Mouse (Mus musculus): ENCODE data around the gene Lemd2.
A peak's percentile ranks its signal among the peaks of the same experiment; 100 is the strongest.
"Not testable (repeated sequence)": the region's sequence is repeated elsewhere in the genome, so short reads cannot be mapped to it uniquely, and the experiment has no call there.

Lemd2 gene

DNA sequence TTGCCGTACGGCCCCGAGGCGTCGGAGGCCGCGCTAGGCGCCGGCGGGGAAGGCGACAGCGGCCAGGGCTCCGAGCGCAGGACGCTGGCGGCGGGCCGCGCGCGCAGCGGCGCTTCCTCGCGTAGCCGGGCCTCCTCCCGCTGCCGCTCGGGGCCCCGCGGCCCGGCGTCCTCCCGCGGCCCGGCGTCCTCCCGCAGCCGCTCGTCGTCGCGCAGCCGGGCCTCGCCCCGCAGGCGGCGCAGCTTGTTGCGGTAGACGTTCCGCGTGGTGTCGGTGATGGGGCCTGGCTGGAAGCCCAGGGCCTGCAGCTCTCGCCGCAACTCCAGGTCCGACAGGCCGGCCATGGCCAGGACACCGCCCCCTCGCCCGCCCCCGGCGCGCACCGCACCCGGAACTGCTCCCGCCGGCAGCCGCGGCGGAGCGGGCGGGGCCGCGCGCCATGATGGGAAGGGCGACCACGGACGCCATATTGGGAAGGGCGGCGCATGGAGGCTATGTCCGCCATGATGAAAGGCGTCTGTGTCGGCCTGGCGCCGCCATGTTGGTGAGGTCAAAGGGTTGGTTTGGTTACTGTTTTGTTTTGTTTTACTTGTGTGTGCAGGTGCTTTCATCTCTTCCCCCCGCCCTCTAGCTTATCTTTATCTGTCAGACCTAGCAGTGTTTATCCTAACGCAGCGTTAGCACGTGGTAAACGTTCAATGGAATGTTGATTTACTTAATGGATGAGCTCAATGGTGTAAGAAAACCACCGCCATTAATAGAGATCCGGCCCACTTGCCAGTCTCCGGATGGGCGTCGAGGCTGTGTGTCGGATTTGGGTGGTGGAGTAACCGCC, at the start of gene Lemd2:
Gene Lemd2, minus strand, starts transcription at position 395 of the 835 bp plus-strand sequence.
- DNase-seq = peak; percentile 100

DNA sequence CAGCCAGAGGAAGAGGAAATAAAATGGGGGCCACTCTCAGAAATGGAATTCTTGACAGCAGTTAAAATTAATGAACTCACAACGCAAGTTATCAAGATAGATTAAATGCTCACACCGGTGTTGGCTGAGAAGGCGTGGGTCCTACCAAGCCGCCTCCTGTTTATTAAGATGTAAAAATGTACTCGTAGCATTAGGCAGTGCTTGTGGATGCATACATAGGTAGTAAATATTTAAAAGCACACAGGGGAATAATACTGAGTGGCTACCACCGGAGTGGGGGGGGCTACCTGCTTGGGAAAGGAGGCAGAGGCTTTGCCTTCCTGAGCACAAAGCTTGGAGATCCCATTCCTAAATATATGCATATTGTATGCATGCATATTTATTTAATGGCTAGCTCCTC, 46.9 kb upstream of the Lemd2 start:
- DNase-seq = no peak

DNA sequence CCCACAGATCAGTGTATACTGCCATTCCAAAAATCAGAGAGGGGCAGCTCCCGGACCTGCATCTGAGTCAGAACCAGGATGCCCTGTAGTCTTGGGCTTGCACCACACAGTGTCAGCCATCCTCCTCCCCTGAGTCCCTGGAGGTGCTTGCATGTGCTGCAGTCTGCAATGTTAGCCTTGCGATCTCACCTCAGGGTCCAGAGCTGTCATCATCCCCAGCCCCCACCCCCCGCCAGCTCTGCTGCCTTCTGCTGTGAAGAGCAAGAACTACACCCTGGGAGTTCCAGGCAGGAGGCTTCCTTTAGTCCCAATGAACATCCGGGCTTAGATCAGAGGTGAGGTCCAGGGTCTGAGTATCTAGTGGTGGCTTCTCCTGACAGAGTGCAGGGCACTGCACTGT, 46.2 kb upstream of the Lemd2 start:
- peak; percentile 93 for DNase-seq

DNA sequence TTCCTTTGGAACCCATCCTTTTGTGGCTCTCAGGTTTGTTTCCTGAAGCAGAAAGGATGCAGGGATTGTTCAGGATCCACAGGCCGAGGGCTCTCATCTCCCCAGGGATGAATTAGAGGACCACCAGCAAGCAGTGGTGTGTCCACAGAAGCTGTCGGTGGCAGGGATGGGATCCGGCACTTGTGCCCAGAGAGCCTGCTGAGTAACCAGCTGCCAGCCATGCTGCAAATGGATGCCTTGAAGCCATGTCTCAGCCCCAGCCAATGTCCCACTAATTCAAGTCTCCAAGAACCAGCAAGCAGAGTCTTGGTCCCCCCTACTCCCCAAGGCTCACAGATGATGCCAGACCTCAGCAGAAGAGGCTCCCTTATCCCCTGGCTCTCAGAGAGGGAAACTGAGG, 44.8 kb upstream of the Lemd2 start:
- DNase-seq = no peak

DNA sequence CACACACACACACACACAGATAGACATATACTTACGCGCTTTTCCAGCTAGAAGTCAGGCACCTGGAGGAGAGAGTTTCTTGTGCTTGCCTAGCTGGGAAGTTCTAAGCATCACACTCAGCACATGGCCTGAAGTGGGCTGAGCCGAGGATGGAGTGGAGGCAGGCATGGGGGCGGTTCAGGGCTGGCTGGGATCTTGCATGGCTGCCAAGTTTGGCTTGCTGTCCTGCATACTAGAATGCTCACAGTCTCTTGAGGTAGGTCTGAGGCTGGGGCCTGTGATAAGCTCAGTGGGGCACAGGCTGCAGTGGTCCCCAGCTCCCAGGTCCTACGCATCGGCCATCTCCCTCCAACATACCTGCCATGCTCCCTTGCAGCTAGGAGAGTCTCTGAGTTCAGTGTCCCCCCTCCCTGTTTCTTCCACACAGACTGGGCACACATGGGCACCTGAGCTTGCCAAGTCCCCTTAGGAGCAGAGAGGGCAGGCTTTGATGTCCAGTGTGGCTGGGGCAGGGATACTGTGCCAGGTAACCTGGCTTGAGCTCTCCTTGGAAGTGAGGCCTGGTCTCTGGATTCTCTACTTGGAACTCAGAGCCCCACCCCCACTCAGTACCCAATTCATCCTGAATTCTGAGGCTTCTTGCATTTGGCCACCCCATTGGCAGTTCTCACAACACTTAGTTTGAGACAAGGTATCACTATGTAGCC, 43.6 kb upstream of the Lemd2 start:
- DNase-seq = no peak

DNA sequence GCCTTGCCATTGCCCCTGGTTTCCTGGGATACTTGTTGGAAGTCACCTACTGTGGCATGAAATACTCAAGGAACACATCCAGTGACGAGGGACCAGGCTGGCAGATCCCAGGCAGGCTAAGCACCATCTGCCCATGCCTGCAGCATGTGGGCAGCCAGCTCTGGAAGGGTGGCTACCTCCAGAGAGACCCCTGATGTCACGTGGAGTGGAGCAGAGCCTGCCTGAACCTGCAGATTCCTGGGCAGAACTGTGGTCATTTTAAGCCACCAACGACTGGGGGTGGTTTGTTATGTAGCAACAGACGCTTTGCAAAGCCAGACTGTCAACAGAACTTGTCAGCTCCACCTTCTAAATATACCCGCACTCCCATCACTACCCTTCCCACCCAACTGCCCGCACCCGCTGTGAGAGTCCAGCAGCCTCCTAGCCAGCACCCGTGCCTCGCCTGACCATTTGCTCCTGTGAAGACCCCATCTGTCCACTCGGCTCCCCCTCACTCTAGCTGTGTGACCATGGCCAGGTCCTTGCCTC, 41.6 kb upstream of the Lemd2 start:
- DNase-seq = peak; percentile 97

DNA sequence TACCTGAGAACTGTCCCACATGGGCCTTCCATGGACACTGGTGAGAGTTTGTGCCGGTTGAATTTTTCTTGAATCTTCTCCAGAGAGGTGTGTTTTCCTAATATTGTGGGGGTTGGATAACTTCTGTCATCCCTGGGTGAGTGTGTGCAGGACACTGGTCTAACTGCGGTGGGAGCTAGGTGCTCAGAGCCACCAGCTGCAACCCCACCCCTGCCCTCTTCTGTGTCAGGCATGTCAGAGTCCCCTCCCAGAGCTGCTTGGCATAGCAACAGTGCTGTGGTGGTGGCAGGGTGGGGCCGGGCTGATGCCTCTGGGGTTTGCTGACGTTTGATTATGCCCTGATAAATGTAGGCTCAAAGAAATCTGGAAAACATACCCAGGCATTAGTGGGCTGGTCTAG, 40.6 kb upstream of the Lemd2 start:
- no peak for DNase-seq

DNA sequence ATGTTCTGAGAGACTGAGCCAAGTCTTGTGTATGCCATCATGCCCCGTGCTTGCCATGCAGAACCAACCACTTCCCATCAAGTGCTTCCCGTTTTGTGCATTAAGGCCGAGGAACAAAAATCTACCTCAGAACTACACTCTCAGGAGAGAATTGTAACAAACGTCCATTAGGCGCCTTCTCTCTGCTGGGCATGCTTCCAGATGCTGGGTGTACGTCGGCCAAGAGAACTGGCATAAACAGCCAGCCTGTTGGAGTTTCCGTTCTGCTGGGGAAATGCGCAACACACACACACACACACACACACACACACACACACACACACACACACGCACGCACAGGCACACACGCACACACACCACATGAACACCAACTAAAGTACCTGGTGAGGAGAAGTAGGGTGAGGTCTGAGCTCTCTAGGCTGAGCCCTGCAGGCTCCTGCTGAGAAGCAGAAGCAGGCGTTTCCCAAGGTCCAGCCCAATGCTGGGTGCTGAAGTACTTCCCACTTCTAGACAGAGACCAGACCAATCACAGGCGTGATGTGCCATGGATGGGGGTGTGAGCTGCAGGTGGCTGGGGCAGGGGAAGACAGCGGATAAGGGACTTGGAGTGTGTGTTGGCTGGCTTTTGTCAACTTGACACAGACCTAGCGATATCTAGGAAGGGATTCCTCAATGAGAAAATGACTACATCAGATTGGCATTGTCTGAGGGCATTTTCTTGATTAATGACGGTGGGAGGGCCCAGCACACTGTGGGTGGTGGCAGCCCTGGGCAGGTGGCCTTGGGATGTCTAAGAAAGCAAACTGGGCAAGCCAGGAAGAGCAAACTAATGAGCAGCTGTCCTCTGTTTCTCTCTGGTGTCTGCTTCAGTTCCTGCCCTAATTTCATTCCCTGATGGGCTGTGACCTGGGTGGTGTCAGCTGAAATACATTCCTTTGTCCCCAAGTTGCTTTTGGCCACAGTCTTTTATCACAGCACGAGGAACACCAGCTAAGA, 38.2 kb upstream of the Lemd2 start:
- peak; percentile 96 for DNase-seq

DNA sequence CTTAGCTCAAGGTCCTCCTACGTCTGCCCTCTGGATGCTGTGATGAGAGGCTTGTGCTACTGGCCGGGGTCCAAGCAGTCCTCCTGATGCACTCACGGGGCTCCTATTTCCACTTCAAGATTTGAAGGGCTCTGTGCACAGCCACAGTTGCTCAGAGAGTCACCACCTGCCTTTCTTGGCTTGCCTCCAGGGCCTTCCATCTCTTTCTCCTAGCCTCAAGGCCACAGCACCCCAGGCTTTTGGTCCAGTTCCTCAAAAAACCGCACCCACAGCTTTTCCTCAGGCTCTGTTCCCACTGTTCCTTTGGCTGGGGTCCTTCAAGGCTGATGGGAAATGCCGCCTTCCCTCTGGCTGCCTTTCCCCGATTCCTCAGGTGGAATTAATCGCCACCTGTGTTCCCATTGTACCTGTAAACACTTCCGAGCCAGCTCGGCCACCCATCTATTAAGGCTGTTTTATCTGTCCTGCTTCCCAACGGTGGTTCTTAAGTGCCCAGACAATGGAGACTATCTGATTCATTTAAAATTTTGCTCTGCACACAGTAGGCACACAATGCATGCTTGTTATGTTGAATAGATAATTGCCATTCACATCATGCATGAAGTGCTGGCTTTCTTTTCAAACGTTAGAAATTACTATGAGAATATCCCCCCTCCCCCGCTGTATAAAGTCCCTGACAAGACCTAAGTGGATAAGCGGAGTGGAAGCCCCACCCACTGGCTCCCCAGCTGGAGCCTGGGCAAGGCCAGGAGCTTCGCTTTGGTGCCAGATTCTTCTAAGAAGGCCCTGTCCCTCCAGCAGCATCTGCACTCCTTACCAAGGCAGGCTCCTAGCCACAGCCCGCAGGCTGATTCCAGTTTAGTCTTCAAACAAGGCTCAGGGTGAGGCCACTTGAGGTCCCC, 36.5 kb upstream of the Lemd2 start:
- peak; percentile 98 for DNase-seq

DNA sequence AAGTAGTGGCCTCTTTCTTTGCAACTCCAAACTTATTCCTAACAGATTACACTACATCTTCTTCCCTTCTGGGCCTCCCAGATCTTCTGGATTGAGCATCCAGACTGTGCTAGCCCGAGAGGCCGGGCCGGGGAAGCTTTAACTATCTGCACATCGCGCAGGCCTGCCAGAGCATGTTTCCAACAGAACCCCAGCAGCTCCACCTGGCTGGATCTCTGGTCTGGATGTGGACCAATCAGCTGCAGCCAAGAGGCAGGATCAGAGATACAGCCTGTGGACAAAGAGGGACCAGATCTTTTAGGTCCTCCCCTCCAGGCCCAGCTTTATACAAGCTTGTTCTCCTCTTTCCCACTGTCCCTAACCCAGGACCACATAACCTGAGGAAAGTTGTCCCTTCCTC, 35.7 kb upstream of the Lemd2 start:
- no peak for DNase-seq

DNA sequence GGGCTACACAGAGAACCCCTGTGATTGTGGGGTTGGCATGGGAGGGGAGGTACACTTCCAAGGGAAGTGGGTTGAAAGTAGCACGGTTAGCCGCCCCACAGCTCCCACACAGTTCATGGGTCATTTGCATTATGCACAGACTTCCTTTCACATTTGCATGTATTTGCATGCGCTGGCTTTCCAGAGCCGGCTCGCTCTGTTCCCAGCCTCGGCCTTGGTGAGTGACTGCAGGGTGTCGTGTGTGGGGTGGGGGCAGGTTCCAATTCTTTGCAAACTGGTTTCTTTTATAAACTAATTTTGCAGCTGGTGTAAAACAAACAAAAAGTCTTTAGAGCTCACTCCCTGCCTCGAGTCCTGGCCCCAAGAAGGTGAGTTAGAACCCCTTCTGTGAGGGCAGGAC, 34.4 kb upstream of the Lemd2 start:
- DNase-seq = no peak

DNA sequence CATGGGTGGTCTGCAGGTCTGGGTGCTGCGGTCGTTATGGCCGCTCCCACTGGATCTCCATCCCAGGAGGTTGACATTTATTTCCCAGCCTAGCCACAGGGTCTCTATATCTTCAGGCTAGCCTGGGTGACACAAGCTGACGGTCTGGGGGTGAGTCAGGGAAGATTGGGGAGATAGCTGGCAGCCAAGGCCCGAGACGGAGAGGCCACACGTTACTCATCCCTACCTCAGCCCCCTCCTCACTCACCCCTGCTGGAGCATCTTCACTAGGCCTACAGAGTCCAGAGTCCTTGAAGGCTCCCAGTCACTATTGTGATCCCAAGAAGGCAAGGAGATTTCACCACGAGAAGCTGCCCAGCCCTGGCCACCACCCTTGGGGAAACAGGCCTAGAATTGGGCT, 33.5 kb upstream of the Lemd2 start:
- no peak for DNase-seq

DNA sequence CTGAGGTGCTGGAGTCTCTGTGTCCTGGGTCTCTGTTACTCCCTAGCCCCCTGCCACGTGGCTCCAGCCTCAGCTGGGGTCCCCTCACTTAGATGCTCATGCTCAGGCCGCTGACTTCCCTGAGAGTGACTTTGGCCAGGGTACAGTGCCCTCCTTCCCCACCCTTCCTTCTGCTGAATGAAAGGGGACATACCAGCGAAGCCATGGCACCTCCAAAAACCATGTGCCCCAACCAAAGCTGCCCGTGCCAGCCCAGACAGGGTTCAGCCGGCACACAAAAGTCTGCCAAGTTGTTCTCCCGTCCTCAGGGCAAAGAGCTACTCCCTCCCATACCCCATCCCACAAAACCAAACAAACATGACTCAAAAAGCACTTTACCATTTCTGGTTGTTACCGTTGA, 29.0 kb upstream of the Lemd2 start:
- DNase-seq = peak; percentile 92

DNA sequence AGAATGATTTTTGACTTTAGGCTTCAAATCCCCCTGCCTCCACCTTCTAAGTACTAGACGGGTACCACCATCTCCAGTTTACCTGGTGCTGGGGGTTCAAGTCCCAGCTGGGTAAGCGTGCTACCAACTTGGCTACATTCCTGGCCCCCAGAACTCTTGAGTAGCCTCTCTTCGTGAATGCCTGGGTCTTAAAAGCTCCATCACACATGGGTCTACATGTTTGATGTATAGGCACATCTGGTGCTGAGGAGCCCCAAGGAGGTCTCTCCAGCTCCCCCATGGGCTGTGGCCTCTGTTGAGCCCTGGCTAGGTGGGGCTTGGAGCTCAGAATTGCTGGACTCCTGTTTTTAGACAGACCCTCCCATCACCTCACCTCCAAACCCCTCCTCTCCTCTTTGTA, 27.9 kb upstream of the Lemd2 start:
- DNase-seq = peak; percentile 92

DNA sequence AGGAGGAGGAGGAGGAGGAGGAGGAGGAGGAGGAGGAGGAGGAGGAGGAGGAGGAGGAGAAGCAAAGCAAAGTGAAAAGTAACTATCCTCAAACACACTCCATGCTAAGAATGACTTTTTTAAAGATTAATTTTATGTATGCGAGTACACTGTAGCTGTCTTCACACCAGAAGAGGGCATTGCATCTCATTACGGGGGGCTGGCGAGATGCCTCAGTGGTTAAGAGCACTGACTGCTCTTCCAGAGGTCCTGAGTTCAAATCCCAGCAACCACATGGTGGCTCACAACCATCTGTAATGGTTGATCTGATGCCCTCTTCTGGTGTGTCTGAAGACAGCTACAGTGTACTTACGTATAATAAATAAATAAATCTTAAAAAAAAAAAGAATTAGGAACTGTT, 27.3 kb upstream of the Lemd2 start:
- DNase-seq = not testable (repeated sequence)

DNA sequence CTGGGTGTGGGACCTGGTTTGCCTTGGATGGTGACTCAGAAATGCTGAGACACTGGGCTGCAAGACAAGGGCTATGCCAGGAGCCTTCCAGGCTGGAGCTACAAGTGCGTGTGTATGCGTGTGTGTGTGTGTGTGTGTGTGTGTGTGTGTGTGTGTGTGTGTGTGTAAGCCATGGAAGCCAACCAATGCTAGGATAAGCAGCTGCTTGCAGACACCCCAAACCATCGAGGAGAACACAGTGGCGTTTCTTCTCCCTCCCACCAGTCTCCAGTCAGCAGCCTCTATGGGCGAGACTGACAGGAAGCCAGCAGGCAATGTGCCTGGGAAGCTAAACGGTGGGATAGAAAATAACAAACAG, 26.9 kb upstream of the Lemd2 start:
- DNase-seq = no peak

DNA sequence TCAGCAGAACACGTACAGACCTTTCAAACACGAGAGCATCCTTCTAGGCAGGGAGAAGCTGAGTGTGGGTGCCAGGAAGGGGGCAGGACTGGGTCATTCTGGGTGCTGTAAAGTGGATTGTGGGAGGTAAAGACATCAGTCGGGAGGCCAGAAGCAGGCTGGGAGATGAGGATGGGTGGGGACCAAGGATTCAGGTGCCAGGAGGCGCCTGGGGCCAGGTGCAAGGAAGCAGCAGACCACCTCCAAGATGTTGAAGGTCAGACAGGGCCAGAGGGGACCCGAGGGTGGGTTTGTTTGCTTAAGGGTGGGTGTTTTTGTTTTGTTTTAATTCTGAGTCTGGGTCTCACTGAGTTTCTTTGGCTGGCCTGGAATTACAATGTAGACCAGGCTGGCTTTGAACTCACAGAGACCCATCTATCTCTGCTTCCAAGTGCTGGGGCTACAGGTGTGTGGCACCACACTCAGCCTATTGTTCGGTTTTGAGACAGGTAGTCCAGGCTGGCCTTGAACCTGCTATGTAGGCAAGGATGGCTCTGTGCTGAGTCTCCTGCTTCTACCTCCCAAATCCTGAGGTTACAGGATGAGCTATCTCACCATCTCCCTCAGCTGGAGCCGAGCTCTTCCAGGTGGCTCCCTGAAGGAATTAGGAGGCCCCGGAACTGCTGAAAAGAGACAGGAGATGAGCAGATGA, 26.3 kb upstream of the Lemd2 start:
- DNase-seq = peak; percentile 93

DNA sequence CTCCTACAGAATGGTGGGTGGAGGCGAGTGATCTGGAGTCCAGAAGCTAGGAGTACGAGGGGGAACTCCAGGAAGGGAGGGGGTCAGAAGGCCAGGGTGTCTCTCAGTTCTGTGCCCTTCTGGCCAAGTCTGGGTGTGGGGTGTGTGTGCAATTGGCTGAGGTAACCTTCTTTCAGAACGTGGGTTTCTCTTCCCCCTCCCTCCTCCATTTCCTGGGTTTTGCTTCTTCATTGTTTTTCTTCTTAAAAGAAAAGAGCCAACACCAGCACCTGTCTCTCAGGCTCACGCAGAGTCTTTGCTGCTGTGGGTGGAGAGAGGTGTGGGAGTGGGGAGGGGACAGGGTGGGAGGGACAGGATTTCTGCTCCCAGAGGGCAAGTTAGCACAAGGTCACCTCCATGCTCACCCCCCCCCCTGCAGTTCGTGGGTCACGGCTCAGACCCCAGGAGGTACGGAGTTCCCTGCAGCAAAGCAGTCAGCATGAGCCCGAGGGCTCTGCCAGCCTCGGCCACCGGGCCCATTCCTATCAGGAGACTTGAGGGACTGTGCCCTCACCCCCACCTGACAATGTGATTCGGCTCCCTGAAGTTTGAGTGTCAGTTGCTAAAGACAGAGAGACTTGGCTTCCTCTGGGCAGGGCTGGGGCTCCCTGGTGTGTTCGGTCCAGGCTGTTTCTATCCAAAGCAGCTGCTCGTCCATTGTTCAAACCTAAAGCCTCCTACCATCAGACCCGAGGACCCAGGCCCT, 25.6 kb upstream of the Lemd2 start:
- DNase-seq = no peak

DNA sequence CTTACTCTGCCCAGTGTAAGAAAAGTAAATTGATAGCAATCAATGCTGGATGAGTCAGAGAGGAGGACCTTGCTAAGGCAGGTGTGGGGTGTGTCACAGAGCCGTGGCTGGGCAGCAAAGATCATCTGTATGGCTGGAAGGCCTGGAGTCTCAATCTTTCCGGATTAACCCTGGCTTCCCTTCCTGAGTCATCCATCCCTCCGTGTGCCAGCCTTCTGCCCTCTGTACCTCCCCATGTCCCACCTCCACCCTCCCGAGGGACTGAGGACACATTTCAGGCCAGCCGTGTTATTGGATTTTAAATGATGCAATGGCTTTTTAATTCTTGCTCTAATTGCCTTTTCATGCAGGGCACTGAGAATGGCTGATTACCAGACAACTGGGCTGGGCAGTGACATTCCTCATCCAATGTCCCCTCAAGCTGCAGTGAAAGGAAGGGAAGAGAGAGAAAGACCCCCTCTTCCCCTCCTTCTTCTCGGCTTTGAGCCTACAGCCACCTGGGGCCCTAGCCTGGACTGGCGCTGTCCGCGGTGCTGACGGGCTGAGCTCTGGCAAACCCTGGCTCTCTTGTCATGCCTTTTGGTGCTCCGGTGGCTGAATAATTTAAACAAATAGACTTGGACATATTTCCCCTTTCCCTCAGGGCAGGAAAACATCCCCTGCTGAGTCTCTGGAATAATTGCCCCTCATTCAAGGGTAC, 24.1 kb upstream of the Lemd2 start:
- DNase-seq = peak; percentile 90

DNA sequence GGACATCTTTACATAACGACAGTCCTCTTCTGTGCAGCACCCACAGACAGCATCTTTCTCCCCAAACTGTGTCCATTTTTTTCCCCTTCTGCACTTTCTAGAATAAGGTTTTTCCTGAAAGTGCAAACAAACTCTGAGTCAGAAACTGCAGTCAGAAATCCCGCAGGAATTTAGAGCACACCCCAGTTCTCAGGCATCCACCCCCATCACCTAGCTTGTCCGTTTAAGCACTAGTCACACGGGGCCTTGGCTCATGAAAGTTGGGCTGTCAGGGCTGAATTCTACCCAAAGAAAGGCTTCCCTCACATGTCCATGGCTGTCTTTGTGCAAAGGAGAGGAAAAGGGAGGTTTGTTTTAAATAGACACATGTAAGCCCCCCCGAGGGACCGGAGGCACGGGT, 23.0 kb upstream of the Lemd2 start:
- DNase-seq = no peak
